Mouse (Mus musculus): ENCODE measurements around the gene Naa10. TPM values are rescaled to one million over a fixed set of nuclear protein-coding genes. Genes with fewer than 3 reads are reported as not detected.

Naa10 gene
- polyA plus RNA-seq, 1 experiment from 2014 or later: 115 TPM

DNA sequence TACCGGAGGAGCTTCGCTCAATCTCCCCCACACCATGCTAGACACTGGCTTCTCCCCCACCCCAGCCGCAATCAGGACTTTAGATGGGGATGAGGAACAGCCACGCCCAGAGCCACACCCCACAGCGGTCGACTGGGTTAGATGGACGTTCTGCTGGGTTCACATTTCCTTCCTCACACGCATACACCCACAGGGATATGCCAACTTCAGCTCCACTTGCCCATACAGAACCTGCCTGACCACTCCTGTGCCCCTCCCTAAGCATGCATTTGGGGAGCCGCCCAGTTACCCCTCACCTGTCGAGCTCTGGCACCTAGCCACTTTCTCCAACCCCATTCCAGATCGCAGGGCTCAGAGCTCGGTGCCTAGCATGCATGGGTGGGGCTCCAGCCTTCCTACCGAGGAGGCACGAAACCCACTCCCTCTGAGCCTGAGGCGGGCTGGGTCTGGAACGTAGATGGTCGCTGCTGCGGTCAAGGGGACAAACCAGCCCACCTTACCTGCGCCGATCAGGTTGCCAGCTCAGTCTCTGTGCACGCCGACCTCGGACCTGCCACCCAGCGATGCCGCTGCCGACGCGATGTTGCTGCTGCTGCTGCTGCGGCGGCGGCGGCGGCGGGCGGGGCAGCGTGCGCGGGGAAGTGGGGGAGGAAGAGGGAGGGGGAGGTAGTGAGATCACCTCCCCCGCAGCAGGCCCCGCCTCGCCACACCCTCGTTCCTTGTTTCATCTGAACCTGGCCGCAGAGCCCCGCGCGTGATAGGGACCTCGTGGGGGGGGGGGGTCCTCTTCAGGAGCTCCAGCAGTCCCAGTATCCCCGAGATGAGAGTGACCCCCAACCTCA is 41.3 kb downstream of the Naa10 start:
- Histone ChIP-seq H3K4me3 (replicated peaks) (peak overlapping the region; percentile 44), H3K27me3 (peaks cover 14% of the 10 kb centered on the region), H3K4me2 (replicated peaks) (peak overlapping the region; percentile 68), H3K4me1 (peaks cover 6% of the 10 kb centered on the region; the same call in 1 of the 2 replicates), H3K9ac (no peak overlapping the region), H3K27ac (replicated peaks) (no peak overlapping the region), H3K9me3 (replicated peaks) (no peaks in the 10 kb centered on the region), H3K36me3 (no peaks in the 10 kb centered on the region)
- ATAC-seq (ENCODE audit: insufficient number of reproducible peaks, low FRiP score, low TSS enrichment, low read depth): peak; percentile 72
- 16% methylated on average over 29 of the region's 48 CpGs for WGBS

GRCm38 (mm10) chrX:73877014-73877413 is 44.7 kb downstream of the Naa10 start:
- Histone ChIP-seq H3K27me3 (peaks cover 14% of the 10 kb centered on the region), H3K4me1 (peaks cover 6% of the 10 kb centered on the region; the same call in 1 of the 2 replicates), H3K4me3 (replicated peaks) (no peak overlapping the region), H3K4me2 (replicated peaks) (no peak overlapping the region), H3K27ac (replicated peaks) (no peak overlapping the region), H3K36me3 (no peaks in the 10 kb centered on the region), H3K9ac (no peak overlapping the region), H3K9me3 (replicated peaks) (no peaks in the 10 kb centered on the region)
- WGBS: 56% methylated on average over 1 of the region's 1 CpGs
- ATAC-seq (ENCODE audit: insufficient number of reproducible peaks, low FRiP score, low TSS enrichment, low read depth): no peak

DNA sequence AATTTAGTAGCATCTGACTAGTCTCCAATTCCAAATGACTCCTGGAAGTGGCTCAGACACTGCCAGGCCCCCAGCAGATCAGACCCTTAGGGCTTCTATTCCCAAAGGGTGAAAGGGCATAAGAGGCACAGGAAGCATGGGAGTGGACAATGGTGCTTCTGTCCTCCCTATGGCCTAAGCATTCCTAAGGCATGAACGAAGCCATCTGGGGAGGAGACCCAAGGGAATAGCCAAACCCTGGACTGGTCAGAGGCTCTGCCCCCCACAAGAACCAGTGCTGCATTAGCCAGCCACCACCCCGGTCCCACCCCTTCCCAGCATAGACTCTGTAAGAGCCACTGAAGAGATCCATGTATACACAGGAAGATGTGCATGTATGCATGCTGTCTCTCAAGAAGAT is 45.9 kb downstream of the Naa10 start:
- Histone ChIP-seq H3K27me3 (peaks cover 14% of the 10 kb centered on the region), H3K4me3 (replicated peaks) (no peak overlapping the region), H3K9me3 (replicated peaks) (no peaks in the 10 kb centered on the region), H3K9ac (no peak overlapping the region), H3K4me1 (no peaks in the 10 kb centered on the region), H3K27ac (replicated peaks) (no peak overlapping the region), H3K36me3 (no peaks in the 10 kb centered on the region), H3K4me2 (replicated peaks) (no peak overlapping the region)
- 47% methylated on average over 2 of the region's 2 CpGs for WGBS
- no peak for ATAC-seq (ENCODE audit: insufficient number of reproducible peaks, low FRiP score, low TSS enrichment, low read depth)

GRCm38 (mm10) chrX:73871956-73872355 is 49.8 kb downstream of the Naa10 start:
- H3K4me1 ChIP-seq: no peaks in the 10 kb centered on the region
- no peaks in the 10 kb centered on the region for H3K27me3 ChIP-seq
- no peaks in the 10 kb centered on the region for H3K9me3 ChIP-seq (replicated peaks)
- no peak overlapping the region for H3K4me2 ChIP-seq (replicated peaks)
- no peak for ATAC-seq (ENCODE audit: insufficient number of reproducible peaks, low FRiP score, low TSS enrichment, low read depth)
- no peak overlapping the region for H3K9ac ChIP-seq
- H3K4me3 ChIP-seq (replicated peaks): no peak overlapping the region
- no peaks in the 10 kb centered on the region for H3K36me3 ChIP-seq
- WGBS: 50% methylated on average over 1 of the region's 1 CpGs
- no peak overlapping the region for H3K27ac ChIP-seq (replicated peaks)

- H3K9me3 ChIP-seq (replicated peaks): no peaks in the 10 kb centered on the region
- no peaks in the 10 kb centered on the region for H3K36me3 ChIP-seq
- H3K9ac ChIP-seq: no peak overlapping the region
- no peaks in the 10 kb centered on the region for H3K27me3 ChIP-seq
- ATAC-seq (ENCODE audit: insufficient number of reproducible peaks, low FRiP score, low TSS enrichment, low read depth): no peak
- no peak overlapping the region for H3K4me2 ChIP-seq (replicated peaks)
- no peak overlapping the region for H3K27ac ChIP-seq (replicated peaks)
- no peak overlapping the region for H3K4me3 ChIP-seq (replicated peaks)
- no peaks in the 10 kb centered on the region for H3K4me1 ChIP-seq
Measured at GRCm38 (mm10) chrX:73871474-73871873, 50.3 kb downstream of the Naa10 start.

DNA sequence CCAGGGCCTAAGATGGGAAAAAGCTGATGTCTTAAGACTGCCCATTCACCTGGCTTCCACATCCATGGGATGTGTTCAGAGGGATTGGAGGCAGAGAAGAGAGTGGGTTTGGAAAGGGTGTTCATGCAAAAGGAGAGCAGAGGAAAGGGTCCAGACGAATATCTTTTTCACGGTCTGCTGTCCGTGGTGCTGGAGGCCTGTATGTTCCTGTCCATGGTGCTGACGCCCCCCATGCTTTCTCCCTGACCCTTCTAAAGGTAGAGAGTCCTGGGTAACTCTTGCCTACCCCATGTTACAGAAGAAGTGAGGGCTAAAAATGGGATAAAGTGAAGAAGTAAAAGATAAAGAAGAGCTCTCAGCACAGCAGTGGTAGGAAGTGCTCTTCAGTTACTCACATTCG is 52.4 kb downstream of the Naa10 start:
- H3K36me3 ChIP-seq: no peaks in the 10 kb centered on the region
- WGBS: 11% methylated on average over 5 of the region's 5 CpGs
- H3K27ac ChIP-seq (replicated peaks): no peak overlapping the region
- no peaks in the 10 kb centered on the region for H3K27me3 ChIP-seq
- H3K9me3 ChIP-seq (replicated peaks): no peaks in the 10 kb centered on the region
- H3K9ac ChIP-seq: no peak overlapping the region
- no peak overlapping the region for H3K4me3 ChIP-seq (replicated peaks)
- ATAC-seq (ENCODE audit: insufficient number of reproducible peaks, low FRiP score, low TSS enrichment, low read depth): no peak
- no peaks in the 10 kb centered on the region for H3K4me1 ChIP-seq
- H3K4me2 ChIP-seq (replicated peaks): no peak overlapping the region

DNA sequence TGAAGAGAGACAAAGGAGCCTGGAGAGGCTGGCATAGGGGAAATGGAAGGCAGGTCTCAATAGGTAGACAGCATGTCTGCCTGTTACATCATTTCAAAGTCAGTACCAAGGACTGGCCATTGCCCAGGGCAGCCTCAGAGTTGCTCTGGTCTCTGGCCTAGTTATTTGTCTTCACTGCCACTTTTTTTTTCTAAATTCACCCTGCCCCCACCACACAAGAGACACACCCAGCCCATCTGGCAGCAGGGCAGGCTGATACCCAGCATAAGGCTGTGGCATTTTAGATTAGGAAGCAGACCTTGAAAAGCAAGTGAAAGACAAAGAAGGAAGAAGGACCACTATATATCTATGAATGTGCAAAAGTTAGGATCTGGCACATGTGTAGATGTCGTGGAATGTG is 53.9 kb downstream of the Naa10 start:
- H3K4me2 ChIP-seq (replicated peaks): no peak overlapping the region
- no peaks in the 10 kb centered on the region for H3K4me1 ChIP-seq
- ATAC-seq (ENCODE audit: insufficient number of reproducible peaks, low FRiP score, low TSS enrichment, low read depth): no peak
- 90% methylated on average over 1 of the region's 1 CpGs for WGBS
- no peak overlapping the region for H3K9ac ChIP-seq
- H3K27ac ChIP-seq (replicated peaks): no peak overlapping the region
- H3K4me3 ChIP-seq (replicated peaks): no peak overlapping the region
- no peaks in the 10 kb centered on the region for H3K36me3 ChIP-seq
- H3K27me3 ChIP-seq: no peaks in the 10 kb centered on the region
- H3K9me3 ChIP-seq (replicated peaks): no peaks in the 10 kb centered on the region

DNA sequence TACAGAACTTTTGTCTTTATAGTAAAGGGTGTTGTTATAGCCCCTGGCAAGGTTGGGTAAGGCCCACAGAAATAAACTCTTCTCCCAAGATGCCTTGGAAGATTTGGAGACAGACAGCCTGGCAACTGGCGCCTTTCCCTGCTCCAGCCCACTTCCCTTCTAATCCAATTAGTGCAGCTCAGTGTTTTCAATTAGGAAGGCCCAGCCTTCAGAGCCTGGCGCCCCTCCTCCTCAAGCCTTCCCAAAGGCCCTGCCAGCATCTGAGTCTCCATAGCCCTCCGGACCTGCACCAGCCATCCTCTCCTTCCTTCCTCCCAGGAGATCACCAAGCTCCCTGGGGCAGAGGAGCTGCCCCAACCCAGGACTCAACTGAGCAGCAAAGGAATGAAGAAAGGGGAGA is 54.5 kb downstream of the Naa10 start:
- Histone ChIP-seq H3K4me3 (replicated peaks) (no peak overlapping the region), H3K36me3 (no peaks in the 10 kb centered on the region), H3K9ac (no peak overlapping the region), H3K4me2 (replicated peaks) (no peak overlapping the region), H3K9me3 (replicated peaks) (no peaks in the 10 kb centered on the region), H3K27ac (replicated peaks) (no peak overlapping the region), H3K27me3 (no peaks in the 10 kb centered on the region), H3K4me1 (no peaks in the 10 kb centered on the region)
- ATAC-seq (ENCODE audit: insufficient number of reproducible peaks, low FRiP score, low TSS enrichment, low read depth): no peak
- 21% methylated on average over 3 of the region's 3 CpGs for WGBS

Other genes with a start within 250 kb of the Naa10 start
- 8.9 and 9.7 TPM in 2 replicates for gene Slc6a8, start 248.8 kb downstream of the Naa10 start, polyA plus RNA-seq (2015; fragmentation: Nextera tagmentation; extraction: Ambion mirVana)
- gene Bcap31, start 205.8 kb downstream of the Naa10 start, polyA plus RNA-seq (2015; fragmentation: Nextera tagmentation; extraction: Ambion mirVana): 254 and 265 TPM in 2 replicates
- gene Abcd1, start 205.3 kb downstream of the Naa10 start, polyA plus RNA-seq (2015; fragmentation: Nextera tagmentation; extraction: Ambion mirVana): 19.4 and 20.2 TPM in 2 replicates
- gene Plxnb3, start 164.9 kb downstream of the Naa10 start, polyA plus RNA-seq (2015; fragmentation: Nextera tagmentation; extraction: Ambion mirVana): 1.1 and 1.6 TPM in 2 replicates
- 35.3 and 49.9 TPM in 2 replicates for gene Srpk3, start 147.5 kb downstream of the Naa10 start, polyA plus RNA-seq (2015; fragmentation: Nextera tagmentation; extraction: Ambion mirVana)
- gene Idh3g, start 135.0 kb downstream of the Naa10 start, polyA plus RNA-seq (2015; fragmentation: Nextera tagmentation; extraction: Ambion mirVana): 193 and 199 TPM in 2 replicates
- 221 and 235 TPM in 2 replicates for gene Ssr4, start 134.9 kb downstream of the Naa10 start, polyA plus RNA-seq (2015; fragmentation: Nextera tagmentation; extraction: Ambion mirVana)
- gene Pdzd4, start 97.0 kb downstream of the Naa10 start, polyA plus RNA-seq (2015; fragmentation: Nextera tagmentation; extraction: Ambion mirVana): 1.3 TPM in 2 replicates
- gene Avpr2, start 29.8 kb downstream of the Naa10 start, polyA plus RNA-seq (2015; fragmentation: Nextera tagmentation; extraction: Ambion mirVana): 0.11 and 0.16 TPM in 2 replicates
- 4.4 and 7.2 TPM in 2 replicates for gene L1cam, start 25.8 kb downstream of the Naa10 start, polyA plus RNA-seq (2015; fragmentation: Nextera tagmentation; extraction: Ambion mirVana)
- 4.1 and 5.1 TPM in 2 replicates for gene Arhgap4, start 74 bp downstream of the Naa10 start, polyA plus RNA-seq (2015; fragmentation: Nextera tagmentation; extraction: Ambion mirVana)
- gene Renbp, start 8.9 kb upstream of the Naa10 start, polyA plus RNA-seq (2015; fragmentation: Nextera tagmentation; extraction: Ambion mirVana): 33.1 and 42.3 TPM in 2 replicates
- gene Hcfc1, start 44.4 kb upstream of the Naa10 start, polyA plus RNA-seq (2015; fragmentation: Nextera tagmentation; extraction: Ambion mirVana): 43.0 and 49.5 TPM in 2 replicates
- 63.9 and 73.2 TPM in 2 replicates for gene Irak1, start 102.0 kb upstream of the Naa10 start, polyA plus RNA-seq (2015; fragmentation: Nextera tagmentation; extraction: Ambion mirVana)
- gene Opn1mw, start 205.5 kb upstream of the Naa10 start, polyA plus RNA-seq (2015; fragmentation: Nextera tagmentation; extraction: Ambion mirVana): not detected in 2 replicates
- gene Mecp2, start 213.4 kb upstream of the Naa10 start, polyA plus RNA-seq (2015; fragmentation: Nextera tagmentation; extraction: Ambion mirVana): 11.9 and 12.1 TPM in 2 replicates
- gene Tex28, start 245.9 kb upstream of the Naa10 start, polyA plus RNA-seq (2015; fragmentation: Nextera tagmentation; extraction: Ambion mirVana): not detected in 2 replicates

Data from embryonic facial prominence, embryonic 15.5 days (tissue).